ENCODE assay signal across 17 mouse cellular contexts in the genomic region with DNA sequence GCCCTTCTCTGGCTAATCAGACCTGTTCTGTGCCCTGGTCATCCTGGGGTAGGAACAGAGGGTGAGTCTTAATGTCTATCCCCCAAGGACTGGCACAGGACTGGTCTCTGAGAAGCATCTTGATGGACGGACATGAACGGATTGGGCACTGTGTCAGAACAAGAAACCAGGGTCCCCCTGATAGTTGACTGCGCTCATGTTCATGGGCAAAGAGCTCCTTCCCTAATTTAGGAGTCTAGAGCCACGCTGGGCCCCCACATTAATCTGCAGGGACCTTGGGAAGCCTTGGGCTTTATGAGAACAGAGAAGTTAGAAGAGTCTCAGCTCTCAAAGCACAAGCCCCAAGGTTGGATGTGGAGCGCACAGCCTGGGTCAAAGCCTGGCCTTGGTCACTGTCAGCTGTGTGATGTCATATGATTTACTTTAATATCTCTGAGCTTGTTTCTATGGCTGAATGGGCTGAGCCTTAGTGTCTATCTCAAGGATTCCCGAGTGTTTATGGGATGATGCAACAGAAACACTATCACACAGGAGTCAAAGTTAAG. TPM values are rescaled to one million over a fixed set of nuclear protein-coding genes. Genes with fewer than 3 reads are reported as not detected.
DNase-seq lines count a peak whose midpoint lies in the region; ATAC-seq and TF ChIP-seq lines count a peak whose summit lies in the region.
"Had no signal": no experiment of that assay in that cellular context is flagged by ENCODE, and none has a peak within 500 bp of the region (broad histone marks: within the 10 kb centered on the region; RNA-seq: fewer than 3 reads in every experiment).

No protein-coding gene starts in this region.

- no peak overlapping the region for H3K4me2 ChIP-seq in forebrain, embryonic 12.5 days
- H3K4me2 ChIP-seq: embryonic facial prominence, embryonic 13.5 days; hindbrain, embryonic 13.5 days had no signal

- H3K4me1 ChIP-seq in forebrain, embryonic 10.5 days = peaks cover 6% of the 10 kb centered on the region; the same call in 1 of the 2 replicates
- no peaks in the 10 kb centered on the region for H3K4me1 ChIP-seq in forebrain, embryonic 12.5 days
- no peaks in the 10 kb centered on the region; the same call in 1 of the 2 replicates for H3K4me1 ChIP-seq in small intestine, adult 2 months (ENCODE audit: control insufficient read depth, insufficient read depth, insufficient read length, low read length)
- H3K4me1 ChIP-seq: embryonic facial prominence, embryonic 13.5 days; hindbrain, embryonic 13.5 days had no signal

- peaks cover 6% of the 10 kb centered on the region; the same call in 1 of the 2 replicates for H3K9me3 ChIP-seq in forebrain, embryonic 10.5 days
- H3K9me3 ChIP-seq in forebrain, embryonic 12.5 days = peaks cover 3% of the 10 kb centered on the region; the same call in 1 of the 2 replicates
- H3K9me3 ChIP-seq: heart, embryonic 10.5 days; hindbrain, embryonic 13.5 days had no signal

- H3K36me3 ChIP-seq in forebrain, embryonic 10.5 days (replicated peaks) = no peaks in the 10 kb centered on the region
- H3K36me3 ChIP-seq in forebrain, embryonic 12.5 days (replicated peaks) = no peaks in the 10 kb centered on the region
- H3K36me3 ChIP-seq in small intestine, adult 2 months (ENCODE audit: control insufficient read depth, insufficient read depth, low read length) = no peaks in the 10 kb centered on the region
- H3K36me3 ChIP-seq: embryonic facial prominence, embryonic 13.5 days; heart, embryonic 10.5 days; hindbrain, embryonic 13.5 days had no signal

- DNase-seq in forebrain, embryonic 10.5 days (ENCODE audit: extremely low spot score, low spot score) = no peak
- peak; percentile 82 for DNase-seq in adrenal gland, adult 8-10 months
- peak; percentile 73 to 74 for DNase-seq in adrenal gland, postnatal 36 days
- no peak for DNase-seq in heart, adult 9 months (ENCODE audit: low spot score in 2 of 2)
- DNase-seq in right cerebral cortex, postnatal 36 days (ENCODE audit: low spot score in 2 of 2) = no peak
- DNase-seq: cerebellum, adult 18-20 months; cerebellum, adult 9-11 months; cerebellum, postnatal 36 days; gastrocnemius, postnatal 36 days; heart, postnatal 10 days had no signal

- 0 out of 2 replicates have a peak overlapping the region, but pooled peaks have one; percentile 40 for H3K27ac ChIP-seq in forebrain, embryonic 10.5 days
- no peak overlapping the region for H3K27ac ChIP-seq in forebrain, embryonic 12.5 days
- H3K27ac ChIP-seq in small intestine, adult 2 months (ENCODE audit: insufficient read depth, low read depth, low read length) = 0 out of 2 replicates have a peak overlapping the region, but pooled peaks have one; percentile 22
- H3K27ac ChIP-seq: embryonic facial prominence, embryonic 13.5 days; hindbrain, embryonic 13.5 days; hindbrain, postnatal 0 days had no signal

- H3K4me3 ChIP-seq in forebrain, embryonic 10.5 days = no peak overlapping the region
- H3K4me3 ChIP-seq in forebrain, embryonic 12.5 days (replicated peaks) = no peak overlapping the region
- H3K4me3 ChIP-seq in small intestine, adult 2 months (ENCODE audit: low read depth, low read length) = no peak overlapping the region
- H3K4me3 ChIP-seq: embryonic facial prominence, embryonic 13.5 days; heart, embryonic 10.5 days; hindbrain, embryonic 13.5 days had no signal

- no peaks in the 10 kb centered on the region for H3K27me3 ChIP-seq in forebrain, embryonic 10.5 days (ENCODE audit: poor library complexity, severe bottlenecking)
- no peaks in the 10 kb centered on the region for H3K27me3 ChIP-seq in forebrain, embryonic 12.5 days
- no peaks in the 10 kb centered on the region for H3K27me3 ChIP-seq in small intestine, adult 2 months (ENCODE audit: control insufficient read depth, insufficient read depth, low read length)
- H3K27me3 ChIP-seq: embryonic facial prominence, embryonic 13.5 days; hindbrain, embryonic 13.5 days had no signal

- no peak for TF ChIP-seq CTCF in small intestine, adult 2 months (IDR thresholded peaks at IDR 0.05; ENCODE audit: extremely low read depth, insufficient read length, insufficient replicate concordance, low read depth, low read length)

- WGBS in forebrain, embryonic 10.5 days = 87% methylated on average over 6 of the region's 6 CpGs
- WGBS in forebrain, embryonic 12.5 days = 83% methylated on average over 6 of the region's 6 CpGs
- 79% methylated on average over 6 of the region's 6 CpGs for WGBS in small intestine, adult 2 months

- no peak for TF ChIP-seq POLR2A in small intestine, adult 2 months (IDR thresholded peaks at IDR 0.05; ENCODE audit: low read depth, low read length)

- H3K9ac ChIP-seq in forebrain, embryonic 12.5 days = no peak overlapping the region
- H3K9ac ChIP-seq: embryonic facial prominence, embryonic 13.5 days; hindbrain, embryonic 13.5 days had no signal

- no peak for ATAC-seq in forebrain, embryonic 12.5 days (ENCODE audit: low FRiP score)
- ATAC-seq: forebrain, embryonic 14.5 days; hindbrain, postnatal 0 days had no signal

RNA-seq across cellular contexts. Expression of a gene that starts 20.6 kb away (rescaled TPM):
- 1.8 TPM in 2 replicates for polyA plus RNA-seq in forebrain, embryonic 10.5 days (2016; fragmentation: Nextera tagmentation; extraction: Ambion mirVana)
- 2.1 and 2.3 TPM in 2 replicates for polyA plus RNA-seq in forebrain, embryonic 12.5 days (2016; fragmentation: Nextera tagmentation; extraction: Ambion mirVana)
- 10 to 100 TPM; 42.7 to 52.9 (median 43.2) TPM for total RNA-seq in adrenal gland, adult 8-10 months (2022)
- total RNA-seq in adrenal gland, postnatal 36 days (2021) = 10 to 100 TPM; 31.7 to 39.4 TPM
- 5.7 and 8.0 TPM in 2 replicates for polyA plus RNA-seq in small intestine, adult 2 months (2012; rRNA removed)

RNA-seq across cellular contexts. Expression of a gene that starts 55.7 kb away (rescaled TPM):
- polyA plus RNA-seq in forebrain, embryonic 10.5 days (2016; fragmentation: Nextera tagmentation; extraction: Ambion mirVana) = 10.5 and 11.2 TPM in 2 replicates
- 12.1 and 13.9 TPM in 2 replicates for polyA plus RNA-seq in forebrain, embryonic 12.5 days (2016; fragmentation: Nextera tagmentation; extraction: Ambion mirVana)
- total RNA-seq in adrenal gland, adult 8-10 months (2022) = 10 to 100 TPM; 32.7 to 65.7 (median 48.7) TPM
- 10 to 100 TPM; 28.0 to 31.5 TPM for total RNA-seq in adrenal gland, postnatal 36 days (2021)
- polyA plus RNA-seq in small intestine, adult 2 months (2012; rRNA removed) = 13.4 and 29.1 TPM in 2 replicates

RNA-seq across cellular contexts. Expression of a gene that starts 56.3 kb away (rescaled TPM):
- polyA plus RNA-seq in forebrain, embryonic 10.5 days (2016; fragmentation: Nextera tagmentation; extraction: Ambion mirVana) = 1,023 and 1,061 TPM in 2 replicates
- 659 and 694 TPM in 2 replicates for polyA plus RNA-seq in forebrain, embryonic 12.5 days (2016; fragmentation: Nextera tagmentation; extraction: Ambion mirVana)
- 100 to 1,000 TPM; 541 to 649 (median 631) TPM for total RNA-seq in adrenal gland, adult 8-10 months (2022)
- 100 to 1,000 TPM; 602 to 611 TPM for total RNA-seq in adrenal gland, postnatal 36 days (2021)
- polyA plus RNA-seq in small intestine, adult 2 months (2012; rRNA removed) = 129 and 298 TPM in 2 replicates

Comparison
In these comparisons a context has a peak if more than half of its experiments do, and no peak if none do; other contexts are left out.
1. DNase-seq: peak in adrenal gland, adult 8-10 months (single experiment) and adrenal gland, postnatal 36 days (2 of 2); none in forebrain, embryonic 10.5 days (single experiment), heart, adult 9 months (0 of 2) and right cerebral cortex, postnatal 36 days (0 of 2).